Mouse (Mus musculus) layer of hippocampus, postnatal 10 days (tissue): ENCODE measurements around the gene Ift88. TPM values are rescaled to one million over a fixed set of nuclear protein-coding genes. Genes with fewer than 3 reads are reported as not detected.
A peak's percentile ranks its signal among the peaks of the same experiment; 100 is the strongest.

Source experiments
- DNase-seq, 2 experiments: peaks; one replicate each; pipeline ENCODE4 v3.0.0; 2021; ENCODE audit warnings: low spot score in 2 of 2
- total RNA-seq, 2 experiments: library from RNA; stranded (reverse); gene quantifications; 2 replicates each; pipeline ENCODE4 v1.2.3; 2021

Gene Ift88
- total RNA-seq, 2 experiments from 2014 or later: 13.4 to 16.5 TPM

- no peak for DNase-seq
Observed at GRCm38 (mm10) chr14:57529786-57530515, 106.1 kb downstream of the Ift88 start.

- no peak for DNase-seq
Observed at GRCm38 (mm10) chr14:57532577-57532976, 108.7 kb downstream of the Ift88 start.

DNA sequence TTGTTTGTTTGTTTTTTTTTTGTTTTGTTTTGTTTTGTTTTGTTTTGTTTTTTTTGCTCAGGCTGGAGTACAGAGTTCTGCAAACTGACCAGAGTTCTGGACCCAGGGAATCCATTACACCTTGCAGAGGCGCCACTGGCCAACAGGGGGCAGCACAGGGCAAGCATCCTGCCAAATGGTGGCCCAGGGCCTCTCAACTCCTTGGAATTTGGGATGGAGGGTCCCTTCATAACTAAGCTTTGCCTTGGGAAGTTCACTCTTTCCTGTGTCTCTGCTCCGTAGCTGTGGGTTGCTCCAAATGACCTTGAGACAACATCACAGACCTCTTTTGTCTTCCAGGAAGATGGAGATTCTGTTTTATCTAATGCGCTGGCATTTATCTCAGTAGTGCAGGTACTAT, 109.4 kb downstream of the Ift88 start:
- peak; percentile 72 to 73 for DNase-seq

GRCm38 (mm10) chr14:57533841-57534240, 110.0 kb downstream of the Ift88 start:
- DNase-seq: peak in 1 of 2 experiments; percentile 15

DNA sequence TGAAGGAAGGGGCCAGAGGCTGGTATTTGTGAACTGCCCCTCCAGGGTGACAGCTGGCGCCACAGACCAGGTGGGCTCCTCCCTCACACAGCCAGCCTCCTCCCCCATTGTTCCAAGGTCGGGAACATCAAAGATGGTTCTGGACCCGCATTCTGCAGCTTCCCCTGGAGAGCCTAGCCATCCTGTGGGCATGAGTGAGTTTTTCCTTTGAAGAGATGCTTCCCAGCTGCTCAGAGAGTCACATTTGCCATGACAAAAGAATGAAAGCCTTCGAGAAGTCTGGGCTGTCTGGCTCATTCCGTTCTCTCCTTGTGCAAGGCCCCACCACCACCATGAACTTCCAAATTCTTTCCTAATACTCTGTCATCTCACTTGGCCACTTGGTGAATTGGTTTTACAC, 110.5 kb downstream of the Ift88 start:
- peak in 1 of 2 experiments; percentile 14 for DNase-seq

GRCm38 (mm10) chr14:57534961-57535360, 111.1 kb downstream of the Ift88 start:
- peak in 1 of 2 experiments; percentile 67 for DNase-seq

- DNase-seq: peak in 1 of 2 experiments; percentile 44
Observed at GRCm38 (mm10) chr14:57535646-57536045, 111.8 kb downstream of the Ift88 start.

GRCm38 (mm10) chr14:57536820-57537219, 113.0 kb downstream of the Ift88 start:
- DNase-seq: no peak

DNA sequence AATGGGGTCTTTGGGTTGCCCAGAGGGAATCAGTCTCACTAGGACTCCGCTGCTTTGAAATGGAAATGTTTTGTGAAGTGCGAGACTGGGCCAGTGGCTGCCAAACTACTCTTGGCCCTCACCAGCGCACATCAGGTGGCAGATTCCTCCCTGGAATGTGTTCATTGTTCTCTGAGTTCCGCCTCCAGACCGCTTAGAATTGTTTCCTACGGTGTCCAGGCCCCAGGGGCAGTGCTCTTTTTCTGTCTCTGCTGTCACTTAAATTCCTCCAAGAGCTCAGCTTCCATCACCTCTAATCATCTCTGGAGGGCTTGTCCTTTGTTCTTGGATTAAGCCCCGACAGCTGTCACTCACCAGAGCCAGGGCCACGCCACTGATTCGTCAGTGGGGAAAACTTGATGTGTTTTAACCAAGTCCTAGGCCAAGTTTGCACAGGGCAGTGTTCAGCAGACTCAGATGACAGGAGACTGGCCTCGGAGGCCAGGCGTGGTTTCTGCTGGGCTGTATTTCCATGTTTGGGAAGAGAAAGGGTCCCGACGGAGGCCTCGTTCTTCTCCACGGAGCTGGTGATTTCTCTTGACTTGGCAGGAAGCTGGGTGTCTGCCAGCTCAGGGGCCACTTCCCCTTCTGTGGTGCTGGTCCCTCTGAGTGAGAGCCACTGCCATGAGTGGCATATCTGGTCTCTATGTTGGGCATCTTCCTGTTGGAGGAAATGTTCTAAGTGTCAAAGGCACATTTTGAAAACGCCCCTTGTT, 113.6 kb downstream of the Ift88 start:
- peak in 1 of 2 experiments; percentile 29 for DNase-seq

DNA sequence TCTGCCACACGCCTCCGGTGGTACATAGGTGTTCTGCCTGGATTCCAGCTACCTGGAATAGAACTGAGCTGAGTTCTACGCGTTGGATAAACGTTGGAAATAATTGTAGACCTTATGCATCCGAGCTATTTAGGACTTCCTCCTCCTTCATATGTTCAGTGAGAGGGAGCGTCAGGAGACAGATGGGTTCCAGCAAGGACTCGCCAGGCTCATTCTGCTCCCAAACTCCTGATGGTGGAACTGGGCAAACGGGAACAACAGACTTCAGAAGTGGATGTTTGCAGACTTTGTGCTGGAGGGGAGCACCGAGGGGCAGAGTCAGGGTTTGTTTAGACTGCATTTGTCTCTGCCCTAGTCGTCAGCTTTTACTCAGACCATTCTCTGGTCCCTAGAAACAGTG, 116.8 kb downstream of the Ift88 start:
- no peak for DNase-seq

DNA sequence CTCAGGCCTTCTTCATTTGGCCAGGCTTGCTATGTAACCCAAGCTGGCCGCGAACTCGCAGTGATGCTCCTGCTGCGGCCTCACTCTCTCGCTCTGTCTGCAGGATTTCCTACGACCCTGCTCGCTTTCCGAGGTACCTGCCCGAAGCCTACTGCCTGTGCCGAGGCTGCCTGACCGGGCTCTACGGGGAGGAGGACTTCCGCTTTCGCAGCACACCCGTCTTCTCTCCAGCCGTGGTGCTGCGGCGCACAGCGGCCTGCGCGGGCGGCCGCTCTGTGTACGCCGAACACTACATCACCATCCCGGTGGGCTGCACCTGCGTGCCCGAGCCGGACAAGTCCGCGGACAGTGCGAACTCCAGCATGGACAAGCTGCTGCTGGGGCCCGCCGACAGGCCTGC, 118.4 kb downstream of the Ift88 start:
- DNase-seq: no peak

- no peak for DNase-seq
Observed at GRCm38 (mm10) chr14:57543420-57544039, 119.7 kb downstream of the Ift88 start.

DNA sequence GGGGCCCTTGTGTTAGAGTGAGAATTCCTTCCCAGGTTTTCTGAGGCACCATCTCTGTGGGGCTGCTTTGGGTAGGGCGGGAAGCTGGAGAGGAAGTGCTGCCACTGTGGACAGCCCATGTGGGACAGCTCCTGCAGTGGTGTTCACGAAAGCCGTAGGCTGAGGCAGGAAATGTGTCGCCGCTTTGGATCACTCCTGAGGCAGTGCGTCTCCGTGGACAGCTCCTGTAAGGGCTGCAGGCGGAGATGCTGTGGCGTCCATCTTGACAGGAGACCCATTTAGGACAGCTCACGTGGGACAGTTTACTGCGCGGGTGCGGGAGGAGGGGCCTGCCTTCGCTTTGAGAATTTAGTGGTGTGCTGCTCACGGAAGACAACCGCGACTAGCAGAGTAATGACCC, 121.7 kb downstream of the Ift88 start:
- DNase-seq: no peak

- no peak for DNase-seq
Observed at GRCm38 (mm10) chr14:57546131-57546530, 122.3 kb downstream of the Ift88 start.

- no peak for DNase-seq
Observed at GRCm38 (mm10) chr14:57546557-57547021, 122.7 kb downstream of the Ift88 start.

- no peak for DNase-seq
Observed at GRCm38 (mm10) chr14:57547062-57547461, 123.2 kb downstream of the Ift88 start.

- DNase-seq: no peak
Observed at GRCm38 (mm10) chr14:57552945-57553344, 129.1 kb downstream of the Ift88 start.

- no peak for DNase-seq
Observed at GRCm38 (mm10) chr14:57554434-57554833, 130.6 kb downstream of the Ift88 start.

- DNase-seq: no peak
Observed at GRCm38 (mm10) chr14:57555471-57556070, 131.7 kb downstream of the Ift88 start.

DNA sequence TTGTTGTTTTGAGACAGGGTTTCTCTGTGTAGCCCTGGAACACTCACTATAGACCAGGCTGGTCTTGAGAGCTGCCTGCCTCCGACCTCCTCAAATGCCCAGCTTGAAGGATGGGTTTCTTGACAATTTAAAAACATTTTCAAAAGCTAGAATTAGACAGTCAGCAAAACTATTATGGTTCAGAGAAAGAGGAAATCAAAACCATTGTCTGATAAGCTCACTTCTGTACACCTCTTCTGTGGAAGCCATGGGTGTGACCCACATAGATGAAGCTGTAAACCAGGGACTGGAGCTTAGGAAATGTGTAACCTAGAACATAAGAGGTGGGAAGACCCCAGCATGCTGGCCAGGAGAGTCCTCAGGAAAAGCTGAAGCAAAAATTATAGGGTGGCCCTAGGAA, 133.1 kb downstream of the Ift88 start:
- DNase-seq: no peak

DNA sequence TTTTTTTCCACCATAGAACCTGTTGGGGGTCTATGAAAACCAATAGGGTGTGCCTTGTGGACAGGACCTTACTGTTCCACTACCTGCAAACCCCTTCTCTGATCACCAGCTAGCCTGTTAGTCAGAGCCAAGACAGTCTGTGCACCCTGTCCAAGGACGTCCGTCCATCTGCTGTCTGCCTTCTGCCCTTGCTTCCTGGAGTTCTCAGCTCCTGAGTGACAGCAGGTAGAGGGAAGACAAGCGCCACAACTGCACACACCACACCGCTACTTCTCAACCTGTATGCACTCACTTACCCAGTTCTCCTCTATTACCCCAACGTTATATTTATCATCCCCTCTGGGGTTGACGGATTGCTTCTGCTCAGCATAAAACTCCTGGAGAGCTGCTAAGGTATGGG, 141.8 kb downstream of the Ift88 start:
- no peak for DNase-seq
